Mouse (Mus musculus) hindbrain, embryonic 13.5 days (tissue): Measurements from ENCODE around the gene Cdc25a. TPM values are rescaled to one million over a fixed set of nuclear protein-coding genes. Genes with fewer than 3 reads are reported as not detected.

Source experiments
- ATAC-seq: fragments of 200-750 bp; cut with Nextera tagmentation; 2 replicates; pipeline ENCODE4 v1.8.0; 2017; ENCODE audit warnings: moderate TSS enrichment; ENCODE audit not compliant: low FRiP score
- H3K27ac ChIP-seq: fragments of 300-500 bp; sonication (generic); 2 replicates; pipeline ENCODE4 v1.5.1; 2015; ENCODE audit warnings: inconsistent platforms, mild to moderate bottlenecking, moderate library complexity
- H3K27me3 ChIP-seq: fragments of 300-500 bp; sonication (generic); 2 replicates; pipeline ENCODE4 v1.6.1; 2015; ENCODE audit warnings: mild to moderate bottlenecking, inconsistent platforms
- H3K36me3 ChIP-seq: fragments of 300-500 bp; sonication (generic); 2 replicates; pipeline ENCODE4 v1.6.1; 2015; ENCODE audit warnings: mild to moderate bottlenecking, inconsistent platforms
- H3K4me1 ChIP-seq: fragments of 300-500 bp; sonication (generic); replicated peaks from 2 replicates; pipeline ENCODE4 v1.6.1; 2015; ENCODE audit warnings: inconsistent platforms
- H3K4me2 ChIP-seq: fragments of 300-500 bp; sonication (generic); 2 replicates; pipeline ENCODE4 v1.6.1; 2015; ENCODE audit warnings: inconsistent platforms, mild to moderate bottlenecking, moderate library complexity
- H3K4me3 ChIP-seq: fragments of 300-500 bp; sonication (generic); 2 replicates; pipeline ENCODE4 v1.5.1; 2015; ENCODE audit warnings: mild to moderate bottlenecking, inconsistent platforms
- H3K9ac ChIP-seq: fragments of 300-500 bp; sonication (generic); 2 replicates; pipeline ENCODE4 v1.6.1; 2015; ENCODE audit warnings: mild to moderate bottlenecking, inconsistent platforms
- H3K9me3 ChIP-seq: fragments of 300-500 bp; sonication (generic); 2 replicates; pipeline ENCODE4 v1.6.1; 2016; ENCODE audit warnings: inconsistent platforms
- WGBS: fragments of 180-500 bp; shearing (Covaris S2); methylation state at CpG from one replicate; pipeline ENCODE4 v1.1.7; 2015; 5-methylcytosine and 5-hydroxymethylcytosine counted together
- polyA plus RNA-seq: library from polyadenylated mRNA; unstranded; fragments of >200 nt; fragmentation: Nextera tagmentation; extraction: Ambion mirVana; gene quantifications from 2 replicates; pipeline ENCODE4 v1.2.1, GENCODE M21; 2015

The Cdc25a gene
- polyA plus RNA-seq, 1 experiment from 2014 or later: 18.5 TPM

DNA sequence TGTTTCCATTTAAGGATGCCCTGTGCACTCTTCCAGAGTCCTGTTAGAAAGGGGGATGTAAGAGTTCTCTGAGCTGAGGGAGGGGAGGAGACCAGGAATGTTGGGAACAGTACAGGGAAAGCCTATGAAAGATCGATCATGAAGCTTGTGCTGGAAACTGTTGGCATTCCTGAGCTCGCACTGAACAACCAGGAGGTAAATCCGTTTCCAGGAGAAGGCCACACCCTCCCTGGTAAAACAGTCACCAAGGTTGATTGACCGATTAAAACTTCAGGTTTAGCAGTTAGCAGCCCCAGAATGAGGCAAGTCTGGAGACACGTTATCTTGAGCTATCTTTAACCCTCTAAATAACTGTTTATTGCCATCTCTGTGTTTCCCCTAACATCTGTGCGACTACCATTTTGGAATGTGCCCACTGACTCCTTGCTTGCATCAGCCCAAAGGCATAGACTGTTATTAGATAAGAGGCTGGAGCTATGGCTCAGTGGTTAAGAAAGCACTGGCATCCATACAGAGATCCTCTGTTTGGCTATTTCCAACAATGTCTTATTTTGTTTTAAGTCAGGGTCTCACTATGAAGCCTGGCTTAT lies 4.3 kb upstream of the Cdc25a start:
- Histone ChIP-seq H3K9me3 (no peaks in the 10 kb centered on the region), H3K36me3 (no peaks in the 10 kb centered on the region), H3K4me3 (no peak overlapping the region), H3K27ac (no peak overlapping the region), H3K27me3 (no peaks in the 10 kb centered on the region), H3K4me2 (no peak overlapping the region), H3K9ac (no peak overlapping the region), H3K4me1 (peaks cover 1% of the 10 kb centered on the region; the same call in 1 of the 2 replicates)
- 42% methylated on average over 6 of the region's 6 CpGs for WGBS
- ATAC-seq: no peak

DNA sequence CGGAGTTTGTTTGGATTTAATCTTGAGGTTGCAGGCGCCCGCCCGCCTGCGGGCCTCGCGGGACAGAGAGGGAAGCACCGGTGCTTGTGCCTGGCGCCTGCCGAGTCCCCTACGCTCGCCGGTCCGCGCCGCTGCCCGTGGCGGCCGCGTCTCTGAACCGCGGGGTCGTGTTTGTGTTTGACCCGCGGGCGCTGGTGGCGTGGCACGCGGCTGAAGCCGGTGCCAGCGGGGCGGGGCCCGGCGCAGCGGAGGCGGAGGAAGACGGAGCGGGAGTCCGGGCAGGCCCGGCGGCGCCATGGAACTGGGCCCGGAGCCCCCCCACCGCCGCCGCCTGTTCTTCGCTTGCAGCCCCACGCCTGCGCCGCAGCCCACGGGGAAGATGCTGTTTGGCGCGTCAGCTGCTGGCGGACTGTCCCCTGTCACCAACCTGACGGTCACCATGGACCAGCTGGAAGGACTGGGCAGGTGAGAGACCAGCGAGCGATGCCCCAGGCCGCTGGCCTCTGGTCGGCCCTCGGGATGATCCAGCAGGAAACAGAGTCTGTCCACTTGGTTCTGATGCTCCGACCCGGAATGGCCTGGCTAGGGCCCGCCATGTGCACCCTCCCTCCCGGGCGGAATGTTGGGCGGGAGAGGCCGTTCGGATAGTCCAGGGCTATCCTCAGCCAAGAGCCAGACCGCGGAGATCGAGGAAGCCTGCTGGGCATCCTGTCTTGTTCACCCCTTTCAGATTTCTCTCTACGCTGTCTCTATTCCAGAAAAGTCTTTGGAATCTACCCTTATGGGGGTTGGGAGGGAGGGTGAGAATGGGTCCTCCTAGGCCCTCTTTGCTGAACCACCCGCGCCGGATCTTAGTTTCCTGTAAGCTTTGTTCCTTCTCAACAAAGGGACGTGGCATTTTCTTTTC lies 569 bp downstream of the Cdc25a start:
- Histone ChIP-seq H3K27me3 (no peaks in the 10 kb centered on the region), H3K36me3 (peaks cover 24% of the 10 kb centered on the region), H3K4me2 (peak overlapping the region; percentile 89), H3K9ac (peak overlapping the region; percentile 93), H3K4me1 (peaks cover 19% of the 10 kb centered on the region), H3K27ac (peak overlapping the region; percentile 83), H3K4me3 (peak overlapping the region; percentile 93), H3K9me3 (no peaks in the 10 kb centered on the region)
- peak; percentile 72 for ATAC-seq
- under 1% methylated on average over 66 of the region's 76 CpGs for WGBS

DNA sequence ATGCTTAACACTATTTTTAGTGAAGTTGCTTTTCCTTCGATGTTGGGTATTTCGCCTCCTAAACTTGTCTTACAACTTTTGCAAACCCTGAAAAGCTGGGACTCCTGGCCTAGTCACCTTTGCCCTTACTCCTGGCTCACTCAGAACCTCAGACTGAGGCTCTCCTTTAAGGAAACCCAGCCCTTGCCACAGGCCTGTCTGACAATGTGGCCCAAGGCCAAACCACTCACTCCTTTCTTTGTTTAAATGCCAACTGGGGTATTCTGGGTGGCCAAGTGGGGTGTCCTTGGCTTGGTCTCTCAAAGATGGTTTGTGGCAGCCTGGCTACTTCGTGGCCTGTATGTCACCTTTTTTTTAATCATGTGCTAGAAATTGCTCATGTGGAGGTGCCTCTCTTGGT lies 1.4 kb downstream of the Cdc25a start:
- Histone ChIP-seq H3K27ac (peak overlapping the region; percentile 30; the same call in 1 of the 2 replicates), H3K4me1 (peaks cover 19% of the 10 kb centered on the region), H3K27me3 (no peaks in the 10 kb centered on the region), H3K36me3 (peaks cover 33% of the 10 kb centered on the region), H3K4me3 (peak overlapping the region; percentile 93), H3K9me3 (no peaks in the 10 kb centered on the region), H3K9ac (peak overlapping the region; percentile 93), H3K4me2 (peak overlapping the region; percentile 89)
- WGBS: 2% methylated on average over 3 of the region's 3 CpGs
- no peak for ATAC-seq

DNA sequence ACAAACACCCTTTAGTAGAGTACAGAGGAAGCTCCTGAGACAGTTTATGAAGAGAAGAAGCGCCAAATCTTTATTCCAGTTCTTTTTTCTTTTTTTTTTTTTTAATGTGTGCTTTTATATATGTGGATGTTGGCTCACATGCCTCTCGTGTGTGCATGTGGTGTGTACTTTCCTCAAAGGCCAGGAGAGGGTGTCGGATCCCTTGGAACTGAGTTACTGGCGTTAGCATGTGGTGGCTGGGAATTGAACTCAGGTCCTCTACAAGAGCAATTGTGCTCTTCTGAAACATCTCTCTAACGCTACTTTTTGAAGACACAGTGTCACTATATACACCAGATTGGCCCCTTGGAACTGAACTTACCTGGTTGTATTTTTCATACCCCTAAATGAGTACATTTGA lies 2.3 kb downstream of the Cdc25a start:
- Histone ChIP-seq H3K9ac (no peak overlapping the region), H3K4me2 (peak overlapping the region; percentile 89), H3K4me3 (peak overlapping the region; percentile 93), H3K36me3 (peaks cover 42% of the 10 kb centered on the region), H3K9me3 (no peaks in the 10 kb centered on the region), H3K27me3 (no peaks in the 10 kb centered on the region), H3K4me1 (peaks cover 19% of the 10 kb centered on the region), H3K27ac (no peak overlapping the region)
- no peak for ATAC-seq
- 73% methylated on average over 5 of the region's 5 CpGs for WGBS

DNA sequence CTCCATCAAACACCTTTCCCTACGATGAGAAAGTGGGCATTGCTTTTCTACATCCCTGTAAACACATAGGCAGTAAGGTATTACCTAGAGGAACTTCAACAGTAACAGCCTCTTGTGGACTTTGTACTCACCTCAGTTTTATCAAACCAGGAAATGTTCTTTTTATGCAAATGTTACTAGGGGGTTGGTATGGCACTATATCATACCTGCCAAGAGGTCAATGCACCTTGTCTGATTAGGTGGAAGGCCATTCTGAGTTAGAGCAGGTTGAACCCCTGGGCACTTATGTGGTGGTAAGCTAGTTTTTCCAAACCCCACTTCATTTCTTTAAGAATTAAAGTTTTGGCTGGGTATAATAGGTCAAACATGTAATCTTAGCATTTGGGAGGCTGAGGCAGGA lies 3.9 kb downstream of the Cdc25a start:
- no peak overlapping the region for H3K27ac ChIP-seq

DNA sequence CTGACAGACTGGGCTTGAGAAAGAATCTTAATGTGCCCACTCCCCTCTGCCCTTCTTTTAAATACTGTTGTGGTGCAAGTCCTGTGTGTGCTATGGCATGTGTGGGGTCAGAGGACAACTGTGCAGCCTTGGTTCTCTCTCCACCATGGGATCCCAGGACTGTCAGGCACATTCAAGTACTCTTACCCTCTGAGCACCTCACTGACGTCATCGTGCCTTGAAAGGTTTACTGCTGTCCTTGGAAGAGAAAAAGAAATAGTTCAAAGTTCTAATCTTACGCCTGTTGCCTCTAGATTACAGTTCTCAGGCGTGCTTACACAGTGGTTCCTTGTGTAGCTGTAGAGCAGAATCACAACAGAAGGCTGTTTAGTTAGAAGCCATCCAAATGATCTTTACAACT lies 10.9 kb downstream of the Cdc25a start:
- H3K36me3 ChIP-seq: peaks cover 97% of the 10 kb centered on the region
- WGBS: 88% methylated on average over 4 of the region's 4 CpGs

More for the DNA sequence above, 3.9 kb downstream of the Cdc25a start:
- Histone ChIP-seq H3K4me3 (no peak overlapping the region), H3K4me1 (peaks cover 19% of the 10 kb centered on the region), H3K9ac (no peak overlapping the region), H3K9me3 (no peaks in the 10 kb centered on the region), H3K27me3 (no peaks in the 10 kb centered on the region), H3K4me2 (no peak overlapping the region), H3K36me3 (peaks cover 56% of the 10 kb centered on the region)
- WGBS: 96% methylated on average over 1 of the region's 1 CpGs
- no peak for ATAC-seq

DNA sequence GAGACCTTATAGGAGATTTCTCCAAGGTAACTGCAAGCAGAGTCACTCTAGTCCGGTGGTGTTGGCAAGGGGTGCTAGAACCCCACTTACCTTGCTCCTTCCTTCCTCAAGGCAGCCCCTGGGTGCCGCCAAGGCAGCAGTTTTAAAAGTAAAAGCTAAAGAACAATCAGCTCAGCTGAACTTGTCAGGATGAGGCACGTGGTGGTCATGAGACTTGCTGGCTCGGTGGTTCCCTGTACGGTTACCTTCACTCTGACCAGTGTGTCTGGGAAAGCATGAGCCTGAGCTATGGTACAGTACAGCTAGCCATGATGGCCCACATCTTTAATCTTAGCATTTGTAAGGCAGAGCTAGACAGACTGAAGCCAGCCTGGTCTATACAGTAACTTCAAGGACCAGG lies 11.9 kb downstream of the Cdc25a start:
- Histone ChIP-seq H3K9ac (no peak overlapping the region), H3K4me2 (no peak overlapping the region), H3K27ac (no peak overlapping the region), H3K4me1 (no peaks in the 10 kb centered on the region), H3K36me3 (peaks cover 97% of the 10 kb centered on the region), H3K9me3 (no peaks in the 10 kb centered on the region), H3K4me3 (no peak overlapping the region), H3K27me3 (no peaks in the 10 kb centered on the region)
- ATAC-seq: no peak
- 94% methylated on average over 5 of the region's 5 CpGs for WGBS

More for the DNA sequence above, 10.9 kb downstream of the Cdc25a start:
- Histone ChIP-seq H3K4me2 (no peak overlapping the region), H3K27ac (no peak overlapping the region), H3K4me1 (no peaks in the 10 kb centered on the region), H3K9me3 (no peaks in the 10 kb centered on the region), H3K27me3 (no peaks in the 10 kb centered on the region), H3K9ac (no peak overlapping the region), H3K4me3 (no peak overlapping the region)
- ATAC-seq: no peak

DNA sequence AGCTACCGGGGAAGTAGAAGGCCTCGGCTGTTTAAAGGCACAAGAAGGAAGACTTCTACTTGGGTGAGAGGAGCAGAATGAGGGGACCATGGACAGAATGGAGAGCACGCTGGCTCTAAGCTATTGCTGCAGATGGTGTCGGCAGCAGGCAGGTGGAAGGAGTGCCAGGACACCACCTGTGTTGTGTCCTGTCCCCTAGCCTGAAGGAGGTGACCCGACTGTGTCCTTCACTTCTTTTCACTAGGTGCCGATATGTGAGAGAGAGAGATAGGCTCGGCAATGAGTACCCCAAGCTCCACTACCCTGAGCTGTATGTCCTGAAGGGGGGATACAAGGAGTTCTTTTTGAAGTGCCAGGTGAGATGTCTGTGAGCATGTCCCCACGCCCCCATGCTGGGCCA lies 16.1 kb downstream of the Cdc25a start:
- ATAC-seq: no peak
- Histone ChIP-seq H3K27me3 (no peaks in the 10 kb centered on the region), H3K36me3 (peaks cover 69% of the 10 kb centered on the region), H3K4me2 (no peak overlapping the region), H3K9me3 (no peaks in the 10 kb centered on the region), H3K4me1 (peaks cover 5% of the 10 kb centered on the region), H3K27ac (no peak overlapping the region), H3K4me3 (no peak overlapping the region), H3K9ac (no peak overlapping the region)
- WGBS: 93% methylated on average over 8 of the region's 8 CpGs

DNA sequence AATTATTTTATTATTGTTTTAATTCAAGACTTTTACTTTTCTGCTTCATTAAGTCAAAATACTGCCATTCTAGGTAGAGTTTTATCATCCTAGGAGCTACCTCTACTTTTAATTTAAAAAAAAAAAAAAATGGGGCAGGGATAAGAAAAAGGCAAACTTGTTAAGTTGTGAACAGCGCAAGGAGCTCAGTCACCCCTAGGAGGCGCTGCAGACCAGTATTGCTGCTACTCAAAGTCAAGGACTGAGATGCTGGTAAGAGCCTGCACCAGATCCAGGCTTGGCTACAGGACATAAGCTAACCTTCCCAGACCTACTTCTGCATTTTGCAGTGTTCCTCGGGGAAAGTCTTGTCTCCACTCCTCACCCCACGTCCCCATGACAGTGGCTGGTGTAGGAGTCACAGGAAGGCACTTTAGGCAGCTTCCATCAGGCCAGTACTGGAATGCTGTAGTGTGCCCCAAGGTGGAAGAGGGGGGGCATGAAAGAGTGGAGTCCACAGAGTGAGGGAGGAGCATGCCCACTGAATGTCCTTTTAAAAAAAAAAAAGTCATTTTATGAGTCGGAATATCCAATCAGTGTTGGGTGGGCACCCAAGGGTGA lies 17.4 kb downstream of the Cdc25a start:
- 72% methylated on average over 5 of the region's 5 CpGs for WGBS
- H3K9ac ChIP-seq: no peak overlapping the region
- H3K36me3 ChIP-seq: peaks cover 60% of the 10 kb centered on the region
- no peaks in the 10 kb centered on the region for H3K9me3 ChIP-seq
- no peak overlapping the region for H3K4me3 ChIP-seq
- ATAC-seq: no peak
- H3K27me3 ChIP-seq: no peaks in the 10 kb centered on the region
- H3K4me1 ChIP-seq: peaks cover 5% of the 10 kb centered on the region
- H3K27ac ChIP-seq: no peak overlapping the region
- H3K4me2 ChIP-seq: no peak overlapping the region

DNA sequence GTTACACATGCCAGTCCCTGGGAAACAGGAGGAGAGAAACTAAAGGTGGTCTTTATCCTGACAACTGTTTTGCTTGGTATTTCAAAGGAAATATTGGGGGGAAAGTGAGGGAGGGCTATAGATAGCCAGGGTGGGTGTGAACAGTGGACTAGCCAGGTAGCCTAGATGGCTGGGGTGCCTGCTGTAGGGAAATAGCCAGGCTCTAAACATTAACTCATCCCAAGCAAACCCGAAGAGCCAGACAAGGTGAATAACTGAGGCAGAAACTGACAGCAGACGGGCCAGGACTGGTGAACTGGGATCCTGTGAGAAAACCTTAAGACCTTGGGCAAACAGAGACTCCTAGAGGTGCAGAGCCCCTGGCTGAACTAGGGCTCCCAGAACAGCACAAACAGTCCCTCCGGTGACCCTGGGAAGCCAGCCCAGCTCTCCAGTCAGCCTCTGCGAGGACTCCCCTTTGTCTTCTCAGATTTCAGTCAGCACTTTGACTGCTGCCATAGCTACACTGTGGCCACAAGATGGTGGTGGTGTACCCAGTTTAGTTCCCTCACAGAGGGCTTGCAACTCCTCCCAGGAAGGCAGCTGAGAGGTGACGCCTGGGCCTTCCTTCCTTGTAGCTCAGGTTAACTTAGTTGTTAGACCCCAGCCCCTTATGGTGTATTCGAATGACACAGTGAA lies 19.2 kb downstream of the Cdc25a start:
- Histone ChIP-seq H3K27ac (peak overlapping the region; percentile 83), H3K4me1 (peaks cover 5% of the 10 kb centered on the region), H3K4me2 (no peak overlapping the region), H3K36me3 (peaks cover 42% of the 10 kb centered on the region), H3K4me3 (no peak overlapping the region), H3K9ac (peak overlapping the region; percentile 65), H3K9me3 (no peaks in the 10 kb centered on the region), H3K27me3 (no peaks in the 10 kb centered on the region)
- WGBS: 31% methylated on average over 6 of the region's 6 CpGs
- peak; percentile 81 for ATAC-seq

DNA sequence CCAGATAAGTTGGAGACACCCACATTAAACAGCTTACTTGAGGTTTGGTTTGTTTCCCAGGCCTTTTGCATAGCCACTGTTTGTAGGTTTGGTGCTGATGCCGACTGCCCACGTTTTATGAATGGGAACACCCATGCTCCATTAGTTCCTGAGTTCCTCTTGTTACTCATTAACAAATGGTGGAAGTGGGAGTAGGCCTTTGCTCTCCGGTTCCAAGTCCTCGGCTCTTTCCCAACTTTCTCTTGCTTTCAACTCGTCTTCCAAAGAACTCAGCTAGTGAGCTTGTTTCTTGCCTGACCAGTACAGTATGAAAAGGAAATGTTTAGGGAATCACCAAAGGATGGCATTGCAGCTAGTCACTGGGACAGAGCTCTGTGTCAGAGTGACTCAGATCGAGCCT lies 20.2 kb downstream of the Cdc25a start:
- Histone ChIP-seq H3K36me3 (peaks cover 32% of the 10 kb centered on the region), H3K4me3 (no peak overlapping the region), H3K9ac (no peak overlapping the region), H3K4me2 (no peak overlapping the region), H3K4me1 (peaks cover 5% of the 10 kb centered on the region), H3K27me3 (no peaks in the 10 kb centered on the region), H3K9me3 (no peaks in the 10 kb centered on the region), H3K27ac (no peak overlapping the region)
- WGBS: 64% methylated on average over 6 of the region's 6 CpGs
- no peak for ATAC-seq
